Mouse (Mus musculus) midbrain, embryonic 10.5 days (tissue): ENCODE measurements around the gene 2510002D24Rik. TPM values are rescaled to one million over a fixed set of nuclear protein-coding genes. Genes with fewer than 3 reads are reported as not detected.

Experiments
- DNase-seq: peaks from one replicate; pipeline ENCODE4 v3.0.0-alpha.2; 2017; ENCODE audit warnings: low spot score
- H3K27ac ChIP-seq: fragments of 300-500 bp; sonication (generic); replicated peaks from 2 replicates; pipeline ENCODE4 v1.5.1; 2016; ENCODE audit warnings: mild to moderate bottlenecking
- H3K27me3 ChIP-seq: fragments of 300-500 bp; sonication (generic); 2 replicates; pipeline ENCODE4 v1.6.1; 2016; ENCODE audit warnings: low read depth, mild to moderate bottlenecking; ENCODE audit not compliant: poor library complexity, severe bottlenecking
- H3K36me3 ChIP-seq: fragments of 300-500 bp; sonication (generic); 2 replicates; pipeline ENCODE4 v1.6.1; 2016; ENCODE audit warnings: mild to moderate bottlenecking, moderate library complexity
- H3K4me1 ChIP-seq: fragments of 300-500 bp; sonication (generic); 2 replicates; pipeline ENCODE4 v1.6.1; 2016
- H3K4me3 ChIP-seq: fragments of 300-500 bp; sonication (generic); 2 replicates; pipeline ENCODE4 v1.5.1; 2016; ENCODE audit warnings: mild to moderate bottlenecking, moderate library complexity
- H3K9me3 ChIP-seq: fragments of 300-500 bp; sonication (generic); replicated peaks from 2 replicates; pipeline ENCODE4 v1.6.1; 2016; ENCODE audit warnings: mild to moderate bottlenecking
- WGBS: fragments of 180-500 bp; shearing (Covaris S2); methylation state at CpG from one replicate; pipeline ENCODE4 v1.1.7; 2016; 5-methylcytosine and 5-hydroxymethylcytosine counted together
- polyA plus RNA-seq: library from polyadenylated mRNA; unstranded; fragments of >200 nt; fragmentation: Nextera tagmentation; extraction: Ambion mirVana; gene quantifications from 2 replicates; pipeline ENCODE4 v1.2.1, GENCODE M21; 2016

The 2510002D24Rik gene
- polyA plus RNA-seq, 1 experiment from 2014 or later, result 25.7 TPM

- no peak for DNase-seq
- Histone ChIP-seq H3K36me3 (peaks cover 63% of the 10 kb centered on the region), H3K27ac (peak overlapping the region; percentile 97), H3K4me3 (peak overlapping the region; percentile 97), H3K4me1 (peaks cover 10% of the 10 kb centered on the region), H3K27me3 (no peaks in the 10 kb centered on the region), H3K9me3 (no peaks in the 10 kb centered on the region)
- 1% methylated on average over 17 of the region's 17 CpGs for WGBS
These were observed 39.7 kb downstream of the 2510002D24Rik start for GRCm38 (mm10) chr16:18876091-18876441.

- peak; percentile 94 for DNase-seq
- no peaks in the 10 kb centered on the region for H3K9me3 ChIP-seq
- peaks cover 10% of the 10 kb centered on the region for H3K4me1 ChIP-seq
- H3K27ac ChIP-seq, result peak within 1 kb of the TSS; percentile 97
- H3K36me3 ChIP-seq, result peaks cover 63% of the 10 kb centered on the region
- peak within 1 kb of the TSS; percentile 97 for H3K4me3 ChIP-seq
- no peaks in the 10 kb centered on the region for H3K27me3 ChIP-seq
- under 1% methylated on average over 93 of the region's 93 CpGs for WGBS
These were observed 40.3 kb downstream of the 2510002D24Rik start, which contains the start of the genes Mrpl40 and Hira for GRCm38 (mm10) chr16:18876442-18877308. Mrpl40 (minus strand) TSS chr16:18876862. Hira (plus strand) TSS chr16:18877037.

DNA sequence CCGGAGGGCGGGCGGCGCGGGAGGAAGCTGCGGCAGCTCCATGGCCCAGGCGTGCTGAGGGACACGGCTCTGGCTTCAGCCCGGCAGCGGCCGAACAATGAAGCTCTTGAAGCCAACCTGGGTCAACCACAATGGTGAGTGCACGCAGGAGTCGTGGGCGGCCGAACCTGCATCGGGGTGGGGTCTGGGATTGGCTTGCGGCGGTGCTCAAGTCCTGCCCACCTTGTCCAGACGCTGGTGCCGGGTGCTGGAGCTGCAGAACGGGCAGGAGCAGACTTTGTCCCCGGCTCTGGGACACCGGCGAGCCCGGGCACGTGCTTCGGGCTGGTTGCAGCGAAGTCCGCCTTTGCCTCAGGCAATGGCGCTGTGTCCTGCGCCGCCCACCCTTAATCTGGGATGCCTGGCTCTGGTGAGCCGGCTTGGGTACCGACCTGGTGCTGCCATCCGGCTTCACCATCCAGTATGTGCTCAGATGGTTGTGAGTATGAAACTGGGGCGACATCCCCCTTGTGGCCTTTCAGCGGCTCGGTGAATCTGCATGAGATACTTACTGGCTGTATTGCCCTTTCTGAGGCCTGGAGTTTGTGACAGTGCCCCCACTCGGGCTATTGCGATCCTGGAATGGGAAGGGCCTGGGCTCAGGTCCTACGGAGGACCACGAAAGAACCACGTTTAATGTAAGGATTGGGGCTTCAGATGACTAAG is 41.2 kb downstream of the 2510002D24Rik start:
- H3K27ac ChIP-seq, result peak overlapping the region; percentile 97
- H3K36me3 ChIP-seq, result peaks cover 63% of the 10 kb centered on the region
- DNase-seq, result peak; percentile 81
- 0 out of 2 replicates have a peak, but pooled peaks cover under 1% of the 10 kb centered on the region for H3K9me3 ChIP-seq
- peaks cover 10% of the 10 kb centered on the region for H3K4me1 ChIP-seq
- no peaks in the 10 kb centered on the region for H3K27me3 ChIP-seq
- peak overlapping the region; percentile 97 for H3K4me3 ChIP-seq
- WGBS, result under 1% methylated on average over 43 of the region's 43 CpGs

DNA sequence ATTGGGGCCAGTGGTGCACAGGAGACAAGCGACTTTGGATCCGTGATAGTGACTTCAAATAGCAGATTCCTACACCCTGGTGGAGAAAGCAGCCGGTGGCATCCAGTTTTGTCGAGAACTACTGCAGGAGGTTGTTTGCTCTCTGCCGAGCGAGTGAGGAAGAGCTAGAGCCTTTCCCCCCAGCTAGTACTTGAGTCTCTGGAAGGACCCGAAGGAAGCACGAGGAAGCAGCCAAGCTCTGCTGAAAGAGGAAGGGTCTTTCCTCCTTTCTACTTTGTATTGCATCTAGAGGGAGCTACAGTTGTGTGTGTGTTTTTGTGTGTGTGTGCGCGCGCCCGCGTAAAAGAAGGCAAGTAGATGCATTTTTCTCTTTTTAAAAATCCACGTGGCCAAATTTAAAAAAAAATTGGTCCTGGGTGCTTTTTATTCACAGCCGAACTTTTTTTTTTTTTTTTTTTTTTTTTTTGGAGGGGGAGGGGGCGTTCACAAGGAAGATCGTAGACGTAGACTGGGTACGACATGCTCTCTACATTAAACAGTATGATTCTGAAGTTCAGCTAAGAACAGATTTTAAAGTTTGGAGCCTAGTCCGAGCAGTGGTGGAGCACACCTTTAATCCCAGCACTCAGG is 41.8 kb downstream of the 2510002D24Rik start:
- Histone ChIP-seq H3K4me1 (peaks cover 10% of the 10 kb centered on the region), H3K4me3 (peak overlapping the region; percentile 97), H3K9me3 (0 out of 2 replicates have a peak, but pooled peaks cover 5% of the 10 kb centered on the region), H3K36me3 (peaks cover 63% of the 10 kb centered on the region), H3K27me3 (no peaks in the 10 kb centered on the region), H3K27ac (peak overlapping the region; percentile 97)
- 34% methylated on average over 20 of the region's 20 CpGs for WGBS
- DNase-seq, result no peak

DNA sequence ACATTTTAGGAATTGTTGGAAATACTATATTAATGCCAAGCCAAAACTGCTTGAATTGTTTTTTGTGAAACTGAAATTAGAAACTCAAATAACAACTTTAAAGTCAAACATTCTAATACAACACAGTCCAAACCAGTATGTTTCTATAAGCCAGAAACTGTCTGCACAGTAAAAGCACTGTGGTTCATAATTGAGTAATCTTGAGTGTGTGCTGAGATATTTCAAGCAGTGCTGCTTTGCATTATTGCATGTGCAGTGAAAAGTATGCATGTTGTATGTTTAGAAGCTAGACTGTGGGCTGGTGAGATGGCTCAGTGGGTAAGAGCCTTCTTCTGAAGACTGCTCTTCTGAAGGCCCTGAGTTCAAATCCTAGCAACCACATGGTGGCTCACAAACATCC is 47.7 kb downstream of the 2510002D24Rik start:
- H3K4me1 ChIP-seq, result no peaks in the 10 kb centered on the region
- 0 out of 2 replicates have a peak, but pooled peaks cover 5% of the 10 kb centered on the region for H3K9me3 ChIP-seq
- no peak overlapping the region for H3K4me3 ChIP-seq
- peaks cover 80% of the 10 kb centered on the region for H3K36me3 ChIP-seq
- DNase-seq, result no peak
- no peaks in the 10 kb centered on the region for H3K27me3 ChIP-seq
- H3K27ac ChIP-seq, result no peak overlapping the region

Other genes starting within 250 kb of the 2510002D24Rik start
- gene Tbx1, start 245.9 kb upstream of the 2510002D24Rik start, polyA plus RNA-seq, result 0.97 and 1.7 TPM in 2 replicates
- gene Gp1bb, start 214.2 kb upstream of the 2510002D24Rik start, polyA plus RNA-seq, result 4.5 and 4.6 TPM in 2 replicates
- 3.7 and 5.8 TPM in 2 replicates for gene Gm49601, start 210.2 kb upstream of the 2510002D24Rik start, polyA plus RNA-seq
- 31.2 and 42.8 TPM in 2 replicates for gene Sept5, start 206.6 kb upstream of the 2510002D24Rik start, polyA plus RNA-seq
- gene Cldn5, start 59.7 kb upstream of the 2510002D24Rik start, polyA plus RNA-seq, result 29.5 and 29.9 TPM in 2 replicates
- 96.4 and 107 TPM in 2 replicates for gene Ufd1, start 24.8 kb upstream of the 2510002D24Rik start, polyA plus RNA-seq
- gene Cdc45, start 24.6 kb upstream of the 2510002D24Rik start, polyA plus RNA-seq, result 66.8 and 76.4 TPM in 2 replicates
- gene Gm28539, start within 50 bp of the 2510002D24Rik start, polyA plus RNA-seq, result not detected in 2 replicates
- 126 and 136 TPM in 2 replicates for gene Mrpl40, start 40.3 kb downstream of the 2510002D24Rik start, polyA plus RNA-seq
- gene Hira, start 40.5 kb downstream of the 2510002D24Rik start, polyA plus RNA-seq, result 21.2 and 24.8 TPM in 2 replicates